Mouse (Mus musculus) olfactory bulb, adult 2 months (tissue): ENCODE measurements around the gene Dnajb11.

Experiments used
- CTCF ChIP-seq: fragments of 200-500 bp; IDR thresholded peaks from 2 replicates; pipeline ENCODE4 v1.5.1; 2012; ENCODE audit warnings: low read depth, mild to moderate bottlenecking, low read length, moderate library complexity; ENCODE audit not compliant: insufficient read depth
- POLR2A ChIP-seq: fragments of 200-500 bp; IDR thresholded peaks from 2 replicates; pipeline ENCODE4 v1.6.1; 2012; ENCODE audit warnings: mild to moderate bottlenecking, low read depth, low read length, moderate library complexity; ENCODE audit not compliant: insufficient read depth

DNA sequence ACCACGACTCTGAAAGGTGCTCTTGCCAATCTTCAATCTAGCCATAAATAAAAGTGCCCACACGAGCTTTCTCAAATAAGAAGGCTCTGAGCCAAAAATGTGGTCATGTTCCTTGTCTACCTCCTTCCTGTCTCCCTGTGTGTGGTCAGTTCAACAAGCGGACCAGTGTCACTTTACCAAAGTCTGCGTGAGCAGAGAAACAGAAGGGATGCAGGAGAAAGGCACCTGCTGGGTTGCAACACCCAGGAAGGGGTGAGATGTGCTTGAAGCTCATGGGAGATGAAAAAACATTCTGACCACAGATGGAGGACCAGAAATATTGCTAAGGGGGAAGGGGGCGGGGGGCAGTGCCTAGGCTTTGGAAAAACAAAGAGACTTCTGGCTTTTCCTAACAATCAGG, 41.7 kb downstream of the Dnajb11 start:
- TF ChIP-seq POLR2A (no peak), CTCF (no peak)
